Mouse (Mus musculus): ENCODE results near the gene Gm11214.

Gene Gm11214

DNA sequence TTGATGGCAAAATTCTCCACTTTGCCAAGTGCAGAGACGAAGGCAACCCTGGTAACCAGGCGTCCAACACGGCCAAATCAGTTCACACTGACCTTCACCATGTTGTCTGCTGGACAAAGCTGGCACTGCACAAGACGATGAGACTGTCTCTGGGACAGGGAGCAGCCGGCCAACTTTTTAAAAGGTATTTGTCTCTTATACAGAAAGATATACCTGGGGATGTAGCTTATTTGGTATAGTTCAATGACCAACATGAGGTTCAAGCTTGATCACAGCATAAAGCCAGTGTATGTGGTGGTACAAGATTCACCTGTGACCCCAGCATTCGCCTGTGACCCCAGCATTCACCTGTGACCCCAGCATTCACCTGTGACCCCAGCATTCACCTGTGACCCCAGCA is at the start of gene Gm11214:
Gene Gm11214 (minus strand): TSS at position 101 of the 400 bp plus-strand sequence.
- no peak for TF ChIP-seq GATA4 (IDR thresholded peaks at IDR 0.05; ENCODE audit: insufficient replicate concordance, low read length)

DNA sequence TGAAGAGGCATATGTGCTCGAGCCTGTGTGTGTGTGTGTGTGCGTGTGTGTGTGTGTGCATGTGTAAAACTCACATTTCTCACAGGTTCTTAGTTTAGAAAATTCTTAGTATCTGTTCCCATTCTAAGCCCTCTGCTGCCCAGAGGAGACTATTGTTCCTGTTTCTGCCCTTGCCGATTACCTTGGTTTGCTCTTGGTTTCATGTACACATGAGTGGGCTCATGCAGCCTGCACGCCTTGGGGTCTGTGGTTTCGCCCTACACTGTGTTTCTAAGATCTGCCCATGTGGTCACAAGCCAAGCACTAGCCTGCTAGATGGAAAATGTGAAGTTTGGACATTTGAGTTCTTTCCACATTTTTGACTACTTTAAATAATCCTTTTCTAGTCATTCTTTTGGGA is 48.7 kb upstream of the Gm11214 start:
- TF ChIP-seq GATA4 (IDR thresholded peaks at IDR 0.05; ENCODE audit: insufficient replicate concordance, low read length) = no peak

DNA sequence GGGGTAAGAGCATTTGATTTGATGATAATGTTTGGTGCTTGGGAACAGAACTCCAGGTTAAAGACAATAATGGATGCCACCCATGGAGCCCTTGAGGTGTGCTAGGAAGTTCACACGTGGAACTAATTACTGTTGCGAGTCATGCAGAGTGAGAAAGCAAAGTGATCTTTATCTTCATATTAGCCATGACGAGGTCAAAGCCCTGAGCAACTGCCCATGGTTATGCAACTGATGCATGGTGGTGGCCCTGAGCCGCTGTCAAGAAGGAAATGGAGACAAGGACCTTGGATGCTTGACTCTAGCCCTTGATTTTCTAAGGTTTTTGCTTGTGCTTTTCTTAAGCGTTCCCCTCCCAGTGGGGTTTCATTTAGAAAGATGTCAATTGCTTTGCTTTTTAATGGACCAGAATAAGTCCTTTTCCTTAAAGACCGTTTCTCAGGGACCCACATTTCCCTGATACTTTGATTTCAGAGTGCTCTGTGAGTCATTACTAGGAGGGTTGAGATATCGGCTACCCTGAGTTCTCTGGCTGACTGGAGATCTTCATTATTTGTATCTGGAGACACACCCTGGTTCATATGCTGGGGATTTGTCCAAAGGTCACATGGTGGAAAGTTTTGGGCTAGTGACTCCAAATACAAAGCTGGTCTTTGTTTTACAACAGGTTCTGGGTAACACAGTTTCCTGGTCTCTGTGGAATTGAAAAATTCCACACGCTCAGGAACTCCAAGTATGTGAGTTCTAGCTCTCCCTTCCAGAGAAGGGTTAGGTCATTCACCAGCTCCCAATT is 47.4 kb upstream of the Gm11214 start:
- no peak for TF ChIP-seq GATA4 (IDR thresholded peaks at IDR 0.05; ENCODE audit: insufficient replicate concordance, low read length)

DNA sequence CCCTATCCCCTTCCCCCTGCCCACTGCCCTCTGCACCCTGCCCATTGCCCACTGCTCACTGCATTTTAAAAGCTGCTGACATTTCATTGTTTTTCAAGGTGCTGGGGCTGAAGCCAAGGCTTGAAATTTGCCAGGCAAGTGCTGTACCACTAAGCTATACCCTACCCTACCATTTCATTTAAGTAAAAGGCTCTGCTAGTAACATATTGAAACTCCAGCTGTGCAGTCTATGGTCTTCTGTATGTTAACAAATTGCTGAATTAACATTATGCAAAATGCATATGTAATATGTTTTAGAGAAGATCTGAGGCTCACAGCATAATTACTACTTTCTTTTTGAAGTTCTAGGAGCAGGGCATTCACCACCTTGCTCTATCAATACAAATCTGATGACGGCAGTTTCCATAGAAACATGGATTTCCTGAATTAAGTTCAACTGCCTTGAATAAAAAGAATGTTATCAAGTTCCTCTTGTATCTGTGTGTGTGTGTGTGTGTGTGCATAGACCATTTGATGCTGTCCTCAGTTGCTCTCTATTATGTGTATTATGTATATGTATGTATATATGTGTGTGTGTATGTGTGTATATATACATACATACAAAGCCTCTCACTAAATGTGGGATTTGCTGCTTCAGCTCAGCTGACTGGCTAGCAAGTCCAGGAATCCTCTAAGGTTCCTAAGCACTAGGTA is 43.2 kb upstream of the Gm11214 start:
- no peak for TF ChIP-seq GATA4 (IDR thresholded peaks at IDR 0.05; ENCODE audit: insufficient replicate concordance, low read length)

DNA sequence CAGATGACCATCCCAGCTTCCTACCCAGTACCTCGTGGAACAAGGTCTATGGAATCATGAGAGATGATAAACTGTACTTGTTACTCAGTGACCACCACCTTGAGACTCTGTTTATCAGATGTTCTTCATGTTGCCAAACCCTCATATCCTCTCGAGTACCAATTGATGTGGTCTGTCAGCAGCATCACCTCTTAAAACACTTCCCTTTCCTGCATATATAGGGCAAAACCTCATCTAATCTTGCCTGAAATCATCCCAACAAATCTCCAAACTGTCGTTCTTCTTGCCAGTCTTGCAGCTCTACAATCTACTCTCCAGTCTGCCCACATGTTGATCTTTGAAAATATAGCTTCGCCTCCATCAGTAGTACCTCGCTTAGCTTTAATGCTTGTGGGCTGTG is 41.1 kb upstream of the Gm11214 start:
- TF ChIP-seq GATA4 (IDR thresholded peaks at IDR 0.05; ENCODE audit: insufficient replicate concordance, low read length) = no peak

DNA sequence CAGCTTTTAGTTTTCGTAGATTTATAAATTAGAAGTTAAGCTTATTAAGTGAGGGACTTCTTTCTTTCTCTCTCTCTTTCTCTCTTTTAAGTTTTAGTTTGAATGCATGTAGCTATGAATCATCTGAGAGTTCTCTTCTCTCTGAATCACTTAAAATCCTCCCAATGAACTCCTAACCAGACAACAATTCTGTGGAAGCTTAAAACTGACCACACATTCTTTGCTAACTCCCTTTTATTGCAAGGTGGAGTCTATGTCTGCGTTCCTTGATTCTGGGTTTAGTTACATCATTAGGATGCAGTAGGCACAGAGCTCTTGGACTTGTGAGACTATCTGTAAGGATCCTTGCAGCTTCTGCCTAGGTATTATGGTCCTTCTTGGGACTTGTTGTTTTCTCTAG is 40.5 kb upstream of the Gm11214 start:
- no peak for TF ChIP-seq GATA4 (IDR thresholded peaks at IDR 0.05; ENCODE audit: insufficient replicate concordance, low read length)

DNA sequence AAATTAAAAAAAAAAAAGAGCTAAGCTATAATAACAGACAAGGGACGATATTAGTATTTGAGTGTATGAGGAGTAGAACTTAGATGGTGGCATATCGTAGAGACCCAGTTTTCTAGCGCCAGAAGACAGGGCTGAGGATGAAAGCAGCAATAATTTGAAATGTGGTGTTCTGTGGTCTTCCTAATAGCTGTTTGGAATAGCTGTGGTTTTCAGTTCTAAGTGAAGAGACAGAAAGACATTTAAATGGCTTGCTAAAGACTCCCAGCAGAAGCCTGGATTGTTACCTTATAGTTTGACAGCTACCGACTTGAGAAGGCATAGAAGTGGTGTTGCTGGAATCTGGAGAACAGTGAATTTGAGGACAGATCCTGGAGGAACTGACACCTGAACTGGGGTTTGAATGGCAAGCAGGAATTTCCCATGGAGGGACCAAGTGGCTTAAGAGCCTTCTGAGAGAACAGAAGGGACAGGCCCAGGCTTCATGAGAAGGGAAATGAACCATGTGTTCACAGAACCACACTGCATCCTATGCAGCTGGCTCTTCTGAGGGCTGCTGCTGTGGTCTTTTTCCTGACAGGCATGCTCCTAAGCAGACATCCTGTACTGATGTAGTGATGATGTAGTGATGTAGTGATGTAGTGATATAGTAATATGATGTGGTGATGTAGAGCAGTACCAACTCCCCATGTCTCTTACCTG is 39.0 kb upstream of the Gm11214 start:
- TF ChIP-seq GATA4 (IDR thresholded peaks at IDR 0.05; ENCODE audit: insufficient replicate concordance, low read length) = no peak

DNA sequence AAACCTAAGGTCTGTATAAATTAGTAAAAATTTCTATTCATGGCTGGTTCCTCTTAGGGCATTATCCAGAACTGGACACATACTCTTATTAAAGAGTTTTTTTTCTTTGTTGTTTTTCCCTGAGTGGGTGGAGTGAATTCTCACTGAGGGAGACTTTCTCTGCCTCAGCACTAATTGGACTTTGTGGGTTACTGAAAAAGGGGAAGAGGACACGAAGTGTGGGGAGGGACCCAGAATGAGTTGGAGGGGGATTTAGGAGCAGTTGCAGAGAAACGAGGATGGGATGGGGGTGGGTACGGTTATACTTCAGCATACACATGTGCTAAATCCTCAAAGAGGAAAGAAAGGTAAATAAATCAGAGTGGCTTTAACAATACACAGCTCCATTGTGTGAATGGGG is 36.6 kb upstream of the Gm11214 start:
- no peak for TF ChIP-seq GATA4 (IDR thresholded peaks at IDR 0.05; ENCODE audit: insufficient replicate concordance, low read length)

DNA sequence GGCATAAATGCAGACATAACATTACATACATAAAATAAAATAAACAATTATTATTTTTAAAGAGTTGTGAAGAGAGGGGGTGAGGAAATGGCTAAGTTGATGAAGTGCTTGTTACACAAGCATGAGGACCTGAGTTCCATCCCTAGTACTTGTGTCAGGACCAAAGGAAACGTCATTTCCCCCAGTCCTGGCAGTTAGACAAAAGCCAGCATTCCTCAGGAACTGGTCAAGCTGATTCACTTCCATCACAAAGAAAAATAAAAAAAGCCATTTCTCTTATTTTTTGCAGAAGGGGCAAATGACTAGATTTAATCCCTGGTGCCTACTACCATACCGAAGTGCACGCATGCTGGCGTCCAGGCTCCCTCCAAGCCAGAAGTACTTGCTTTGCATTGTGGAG is 33.7 kb upstream of the Gm11214 start:
- no peak for TF ChIP-seq GATA4 (IDR thresholded peaks at IDR 0.05; ENCODE audit: insufficient replicate concordance, low read length)

DNA sequence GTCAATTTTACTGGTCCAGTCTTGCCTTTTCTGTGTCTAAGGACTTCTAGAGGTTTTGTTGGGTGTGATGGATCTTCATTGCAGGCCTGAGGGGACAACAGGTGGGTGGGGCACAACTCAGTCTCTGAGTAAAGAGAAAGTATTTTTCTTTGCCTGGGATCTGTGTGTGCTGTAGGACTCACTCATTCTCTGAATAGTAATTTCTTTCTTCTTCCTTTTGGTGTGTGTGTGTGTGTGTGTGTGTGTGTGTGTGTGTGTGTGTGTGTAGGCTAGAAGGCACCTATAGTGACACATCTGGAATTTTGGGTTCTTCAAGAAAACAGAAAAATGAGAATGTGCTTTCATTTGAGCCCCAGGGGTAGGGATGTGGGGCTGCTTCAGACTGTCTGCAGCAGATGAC is 29.2 kb upstream of the Gm11214 start:
- TF ChIP-seq GATA4 (IDR thresholded peaks at IDR 0.05; ENCODE audit: insufficient replicate concordance, low read length) = no peak

DNA sequence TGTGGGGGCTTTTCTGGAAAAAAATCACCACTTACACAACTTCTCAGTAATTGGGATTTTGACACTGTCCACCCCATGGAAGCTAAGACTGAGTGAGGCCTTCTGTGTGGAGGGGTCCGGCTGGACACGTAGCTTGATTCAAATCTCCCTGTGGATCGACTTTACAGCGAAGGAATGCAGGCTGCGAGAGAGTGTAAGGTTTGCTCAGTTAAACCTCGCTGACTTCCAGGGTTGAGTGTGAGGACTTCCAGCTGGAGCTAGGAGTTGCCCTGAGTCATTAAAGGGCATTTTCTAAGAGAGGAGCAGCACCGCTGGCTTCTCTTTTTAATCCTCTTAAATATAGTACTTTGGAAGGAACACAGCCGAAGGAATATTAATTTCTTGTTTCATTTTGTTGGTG is 24.2 kb upstream of the Gm11214 start:
- TF ChIP-seq GATA4 (IDR thresholded peaks at IDR 0.05; ENCODE audit: insufficient replicate concordance, low read length) = no peak

DNA sequence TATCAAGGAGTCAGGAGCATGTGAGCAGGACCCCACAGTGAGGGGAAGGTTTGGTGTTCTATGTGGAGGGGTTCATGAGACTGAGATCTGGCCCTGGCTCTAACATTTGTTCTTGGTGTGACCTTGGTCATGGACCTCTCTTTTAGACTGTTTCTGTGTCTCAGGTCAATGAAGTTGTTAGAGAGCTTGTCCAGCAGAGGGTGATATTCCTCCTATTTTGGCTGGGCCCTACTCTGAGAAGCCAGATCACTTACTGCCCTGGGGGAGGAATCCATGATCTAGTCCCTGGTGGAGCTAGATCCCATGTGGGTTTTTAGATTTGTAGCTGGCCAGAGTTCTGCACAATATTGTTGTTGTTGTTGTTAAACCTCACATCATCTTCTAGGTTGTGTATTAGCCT is 23.0 kb upstream of the Gm11214 start:
- no peak for TF ChIP-seq GATA4 (IDR thresholded peaks at IDR 0.05; ENCODE audit: insufficient replicate concordance, low read length)

DNA sequence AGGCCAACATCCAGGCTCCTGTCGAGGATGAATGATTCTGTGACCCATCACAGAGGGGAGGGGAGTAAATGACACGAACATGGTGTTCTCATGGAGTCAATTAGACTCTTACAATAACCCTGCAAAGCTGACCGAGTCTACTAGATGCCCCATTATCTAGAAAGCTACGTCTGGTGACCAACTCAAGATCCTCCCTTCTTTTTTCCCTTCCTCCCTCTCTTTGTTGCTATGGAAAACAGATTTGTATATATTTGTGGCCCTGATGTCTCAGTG is 22.0 kb upstream of the Gm11214 start:
- no peak for TF ChIP-seq GATA4 (IDR thresholded peaks at IDR 0.05; ENCODE audit: insufficient replicate concordance, low read length)

DNA sequence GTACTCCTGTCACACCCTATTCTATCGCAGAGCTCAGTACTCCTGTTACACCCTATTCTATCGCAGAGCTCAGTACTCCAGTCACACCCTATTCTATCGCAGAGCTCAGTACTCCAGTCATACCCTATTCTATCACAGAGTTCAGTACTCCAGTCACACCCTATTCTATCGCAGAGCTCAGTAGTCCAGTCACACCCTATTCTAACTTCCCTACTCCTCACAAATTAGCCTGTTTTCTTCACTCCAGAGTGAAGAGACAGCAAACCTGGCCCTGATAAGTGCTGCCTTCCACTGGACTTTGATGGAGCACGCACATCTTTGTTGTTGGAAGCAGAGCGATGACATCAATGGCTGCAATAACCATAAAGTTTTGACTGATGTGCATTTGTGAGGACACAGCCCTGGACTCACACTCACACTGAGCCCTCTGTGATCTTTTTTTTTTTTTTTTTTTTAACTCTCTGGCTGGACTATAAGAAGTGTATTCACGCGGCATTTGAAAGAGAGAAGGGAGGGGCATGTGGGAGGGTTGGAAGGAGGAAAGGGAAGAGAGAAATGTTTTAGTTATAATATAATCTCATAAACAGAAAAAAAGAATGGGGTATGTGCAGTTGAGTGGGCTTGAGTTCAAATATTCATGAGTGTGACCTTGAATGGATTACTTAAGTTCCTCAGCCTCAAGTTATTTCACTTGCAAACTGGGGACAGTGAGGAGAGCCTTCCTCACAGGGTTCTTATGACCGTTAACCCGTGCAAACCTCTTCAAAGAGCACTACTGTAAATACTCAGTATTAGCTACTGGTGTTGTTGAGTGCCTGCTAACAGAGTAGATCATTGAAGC is 21.5 kb upstream of the Gm11214 start:
- TF ChIP-seq GATA4 (IDR thresholded peaks at IDR 0.05; ENCODE audit: insufficient replicate concordance, low read length) = no peak

DNA sequence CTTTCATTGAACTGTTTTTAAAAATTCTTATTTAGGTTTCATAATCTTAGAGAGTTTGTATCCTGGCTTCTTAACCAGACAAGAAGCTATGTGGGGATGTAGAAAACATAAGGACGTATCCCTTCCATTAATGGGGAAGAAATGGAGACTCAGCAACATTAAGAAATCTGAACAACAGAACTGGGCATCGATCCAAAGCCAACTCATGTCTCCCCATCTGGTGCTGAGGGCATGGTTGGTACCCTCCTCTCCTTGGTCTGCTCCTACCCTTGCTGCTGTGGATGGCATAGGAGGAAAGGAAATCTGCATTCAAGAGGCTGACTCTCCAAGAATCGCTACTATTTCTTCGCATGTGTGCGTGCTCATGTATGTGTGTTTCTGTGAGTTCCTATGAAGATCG is 20.5 kb upstream of the Gm11214 start:
- TF ChIP-seq GATA4 (IDR thresholded peaks at IDR 0.05; ENCODE audit: insufficient replicate concordance, low read length) = no peak

All from liver, adult (tissue).